Mouse (Mus musculus) left cerebral cortex, adult 9 months (tissue): ENCODE measurements around the gene S100a7a.

ENCODE experiments used
- DNase-seq, 2 experiments: peaks; one replicate each; pipeline ENCODE4 v3.0.0; 2022; ENCODE audit warnings: low spot score in 2 of 2

The S100a7a gene

DNA sequence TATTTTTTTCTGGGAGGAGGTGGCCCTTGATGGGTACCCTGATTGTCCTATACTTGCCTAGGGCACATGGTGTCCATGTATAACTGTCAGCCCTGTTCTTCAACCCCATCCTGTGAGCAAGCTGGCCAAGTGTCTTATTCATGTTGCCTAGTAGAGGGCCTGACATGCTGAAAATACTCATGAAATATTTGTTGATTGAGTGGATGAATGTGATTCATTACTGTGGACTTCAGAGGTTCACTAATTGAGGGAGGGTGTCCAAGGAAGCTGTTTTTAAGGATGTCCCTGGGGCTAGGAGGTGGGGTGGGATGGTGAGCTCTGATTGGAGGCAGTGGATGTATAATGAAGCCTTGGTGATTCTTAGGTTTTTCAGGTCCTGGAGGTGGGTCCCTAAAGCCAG lies at the start of gene S100a7a:
TSS of gene S100a7a (plus strand) at position 301 of the 400 bp plus-strand sequence.
- no peak for DNase-seq

- peak in 1 of 2 experiments; percentile 77 for DNase-seq
These were observed 49.4 kb upstream of the S100a7a start for GRCm38 (mm10) chr3:90604416-90604815.

DNA sequence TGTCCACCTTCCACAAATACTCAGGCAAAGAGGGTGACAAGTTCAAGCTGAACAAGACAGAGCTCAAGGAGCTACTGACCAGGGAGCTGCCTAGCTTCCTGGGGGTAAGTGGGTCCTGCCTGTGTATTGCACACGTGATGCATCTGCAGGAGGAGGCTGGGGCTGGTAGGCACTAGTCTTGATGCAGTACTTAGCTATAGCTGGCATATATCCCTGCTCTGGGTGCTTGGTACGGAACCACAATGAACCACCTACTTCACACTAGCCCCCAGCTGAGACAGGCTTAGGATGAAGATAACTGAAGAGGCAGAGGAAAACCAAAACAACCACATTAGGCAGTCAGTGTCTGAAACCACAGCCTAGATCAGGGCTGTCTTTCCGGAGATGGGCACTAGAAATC lies 48.8 kb upstream of the S100a7a start:
- no peak for DNase-seq

DNA sequence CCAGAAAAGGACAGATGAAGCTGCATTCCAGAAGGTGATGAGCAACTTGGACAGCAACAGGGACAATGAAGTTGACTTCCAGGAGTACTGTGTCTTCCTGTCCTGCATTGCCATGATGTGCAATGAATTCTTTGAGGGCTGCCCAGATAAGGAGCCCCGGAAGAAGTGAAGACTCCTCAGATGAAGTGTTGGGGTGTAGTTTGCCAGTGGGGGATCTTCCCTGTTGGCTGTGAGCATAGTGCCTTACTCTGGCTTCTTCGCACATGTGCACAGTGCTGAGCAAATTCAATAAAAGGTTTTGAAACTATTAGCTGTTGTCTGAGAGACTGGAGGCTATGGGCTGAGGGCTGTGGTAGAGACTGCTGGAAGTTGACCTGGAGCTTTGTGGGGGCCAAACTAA lies 48.1 kb upstream of the S100a7a start:
- DNase-seq = no peak

- no peak for DNase-seq
These were observed 47.6 kb upstream of the S100a7a start for GRCm38 (mm10) chr3:90606185-90606584.

- DNase-seq = no peak
These were observed 46.5 kb upstream of the S100a7a start for GRCm38 (mm10) chr3:90607361-90607760.

- DNase-seq = no peak
These were observed 45.6 kb upstream of the S100a7a start, which contains the start of gene S100a5 for GRCm38 (mm10) chr3:90608223-90608622. Gene S100a5 (plus strand): TSS chr3:90608523.

GRCm38 (mm10) chr3:90609102-90609501 lies 44.7 kb upstream of the S100a7a start:
- DNase-seq = no peak

- DNase-seq = no peak
These were observed 42.3 kb upstream of the S100a7a start for GRCm38 (mm10) chr3:90611494-90611893.

DNA sequence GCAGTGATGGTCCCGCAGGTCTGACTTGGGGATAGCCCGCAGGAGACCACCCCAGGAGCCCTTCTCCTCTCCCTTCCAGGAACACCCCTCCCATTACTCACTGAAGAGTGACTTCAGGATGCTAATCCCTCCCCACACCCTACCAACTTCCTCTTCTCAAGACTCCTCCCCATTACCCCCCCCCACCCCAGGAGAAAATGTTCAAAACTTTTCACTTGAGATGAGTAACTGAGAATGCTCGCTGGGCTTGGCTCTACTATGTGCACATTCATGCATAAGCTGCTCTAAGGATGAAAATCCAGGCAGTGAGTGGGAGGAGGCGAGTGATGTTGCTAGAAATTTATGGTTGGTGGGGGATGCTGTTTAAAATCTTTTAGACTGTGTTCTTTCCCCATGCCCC lies 41.8 kb upstream of the S100a7a start:
- DNase-seq = no peak

DNA sequence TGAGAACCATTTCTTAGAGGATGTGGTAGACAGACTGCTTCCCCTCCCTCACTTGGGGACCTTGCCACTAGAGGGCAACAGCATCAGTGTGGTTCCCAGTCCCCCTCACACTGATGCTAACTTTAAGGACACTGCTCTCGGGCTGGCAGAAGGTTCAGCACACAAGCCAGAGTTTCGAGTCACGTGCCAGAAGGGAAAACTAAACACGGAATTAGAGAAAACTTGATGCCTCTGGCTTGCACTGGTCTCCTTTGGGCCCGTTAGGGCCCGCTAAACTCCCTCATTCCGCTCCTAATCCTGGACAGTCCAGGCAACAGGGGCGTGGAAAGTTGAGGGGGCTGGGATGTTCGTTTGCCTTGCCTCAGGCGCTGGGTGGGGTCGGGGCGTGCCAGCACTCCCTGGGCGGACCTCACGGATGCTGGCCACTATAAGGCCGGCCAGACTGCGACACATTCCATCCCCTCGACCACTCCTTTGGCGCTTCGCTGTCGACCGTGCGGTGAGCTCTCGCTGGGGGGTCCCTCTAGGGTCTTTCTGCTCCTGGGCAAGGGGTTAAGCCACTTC lies 41.0 kb upstream of the S100a7a start, which contains the start of gene S100a6:
TSS of gene S100a6 (plus strand) at position 155 of the 564 bp plus-strand sequence.
- DNase-seq = peak in 1 of 2 experiments; percentile 47

GRCm38 (mm10) chr3:90613461-90614147 lies 40.2 kb upstream of the S100a7a start:
- DNase-seq = no peak

DNA sequence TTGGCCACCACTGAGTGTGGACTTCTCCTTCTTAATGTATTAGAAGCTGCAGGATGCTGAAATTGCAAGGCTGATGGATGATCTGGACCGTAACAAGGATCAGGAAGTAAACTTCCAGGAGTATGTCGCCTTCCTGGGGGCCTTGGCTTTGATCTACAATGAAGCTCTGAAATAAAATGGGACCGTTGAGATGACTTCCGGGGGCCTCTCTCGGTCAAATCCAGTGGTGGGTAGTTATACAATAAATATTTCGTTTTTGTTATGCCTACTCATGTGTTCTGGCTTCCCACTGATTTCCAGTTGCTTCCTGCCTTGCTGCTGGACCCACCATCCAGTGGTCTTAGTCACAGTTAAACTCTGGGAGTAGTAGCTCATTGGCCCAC lies 39.7 kb upstream of the S100a7a start:
- DNase-seq = no peak

- DNase-seq = no peak
These were observed 39.1 kb upstream of the S100a7a start for GRCm38 (mm10) chr3:90614611-90615251.

- peak; percentile 45 to 83 for DNase-seq
These were observed 38.4 kb upstream of the S100a7a start for GRCm38 (mm10) chr3:90615415-90615814.

GRCm38 (mm10) chr3:90615911-90616310 lies 37.9 kb upstream of the S100a7a start:
- DNase-seq = no peak

DNA sequence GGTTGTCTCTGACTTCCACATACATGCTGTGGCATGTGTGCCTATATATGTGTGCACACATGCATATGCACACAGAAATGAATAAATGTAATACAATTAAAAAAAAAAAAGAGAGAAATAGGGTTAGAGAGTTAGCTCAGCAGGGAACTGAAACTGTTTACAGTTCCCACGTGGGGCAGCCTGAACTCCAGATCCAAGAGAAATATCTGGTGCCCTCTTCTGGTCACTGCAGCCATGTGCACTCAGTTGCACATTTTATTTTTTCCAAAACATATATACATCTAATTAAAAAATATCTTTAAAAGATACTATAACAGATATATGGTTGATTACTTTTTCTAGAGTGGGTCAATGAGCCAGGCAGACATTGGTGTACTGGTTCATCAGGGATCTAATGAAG lies 36.2 kb upstream of the S100a7a start:
- DNase-seq = no peak

DNA sequence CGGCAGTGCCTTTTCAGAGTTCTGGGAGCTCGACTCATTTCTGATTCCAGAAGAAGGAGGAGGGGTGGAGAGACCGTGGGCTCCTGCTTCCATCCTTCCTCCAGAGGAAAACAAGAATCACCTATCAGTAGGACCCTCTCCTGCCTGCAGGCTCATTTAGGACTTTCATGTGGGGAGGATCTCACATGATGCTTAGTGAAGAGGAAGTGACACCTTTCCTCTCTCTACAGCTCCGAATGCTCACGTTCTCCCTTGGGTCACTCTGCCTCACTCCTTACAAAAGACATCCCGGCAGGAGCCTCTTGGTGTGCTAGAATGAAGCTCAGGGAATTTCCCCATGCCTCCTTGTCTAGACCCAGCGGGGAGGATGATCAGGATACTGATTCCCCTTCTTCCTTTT lies 32.3 kb upstream of the S100a7a start:
- no peak for DNase-seq

DNA sequence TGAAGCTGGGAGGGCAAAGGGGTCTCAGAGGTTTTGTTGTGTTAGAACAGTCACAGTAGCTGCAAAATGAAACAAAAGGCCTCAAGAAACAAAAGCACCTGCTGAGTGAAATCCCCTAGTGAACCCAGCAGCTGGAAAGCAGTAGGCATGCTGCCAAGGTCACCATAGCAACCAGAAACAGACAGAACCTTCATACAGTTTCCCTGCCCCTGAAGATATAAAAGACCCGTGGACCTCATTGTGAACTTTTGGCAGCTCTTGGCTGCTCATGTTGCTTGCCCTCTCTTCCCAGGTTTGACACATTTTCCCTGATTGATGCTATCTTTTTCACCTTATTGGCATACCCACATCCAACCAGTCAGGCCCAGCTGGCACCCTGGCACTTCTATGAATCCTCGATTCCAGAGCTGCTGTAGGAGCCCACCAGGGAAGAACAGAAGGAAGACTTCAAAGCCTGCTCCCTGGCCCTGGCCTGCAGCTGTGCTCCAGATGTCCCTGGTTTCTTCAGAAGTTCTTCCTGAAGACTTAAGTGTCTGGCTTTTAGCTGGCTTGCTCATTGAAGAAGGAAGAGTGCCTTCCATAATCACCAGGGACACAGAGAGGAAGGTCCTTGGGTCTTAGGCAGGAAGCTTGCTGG lies 30.3 kb upstream of the S100a7a start:
- DNase-seq = peak in 1 of 2 experiments; percentile 44

DNA sequence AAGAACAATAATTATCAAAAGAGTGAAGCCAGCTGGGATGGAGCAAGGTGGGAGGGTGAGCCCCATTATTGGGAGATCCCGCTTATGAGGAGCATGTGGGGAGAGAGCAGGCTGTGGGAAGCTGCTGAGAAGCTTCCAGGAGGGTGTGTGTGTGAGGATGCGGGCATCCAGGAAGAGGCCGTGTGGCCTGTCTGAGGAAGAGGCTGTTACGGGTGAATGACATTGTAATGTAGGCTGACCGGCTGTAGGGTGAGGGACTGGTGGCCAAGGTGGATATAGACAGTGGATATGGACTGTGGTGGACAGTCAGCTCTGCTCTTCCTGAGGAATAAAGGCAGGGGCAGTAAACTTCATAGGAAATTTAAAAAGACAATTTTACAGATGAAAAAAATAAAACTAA lies 28.3 kb upstream of the S100a7a start:
- DNase-seq = no peak

- DNase-seq = no peak
These were observed 27.4 kb upstream of the S100a7a start for GRCm38 (mm10) chr3:90626266-90627021.

- DNase-seq = no peak
These were observed 26.5 kb upstream of the S100a7a start for GRCm38 (mm10) chr3:90627366-90627765.
